Mouse (Mus musculus) 3134 (cell line): Measurements from ENCODE around the gene Saal1.
"Not testable (repeated sequence)": the region's sequence is repeated elsewhere in the genome, so short reads cannot be mapped to it uniquely, and the experiment has no call there.

ENCODE experiments used
- DNase-seq: peaks from one replicate; pipeline ENCODE4 v3.0.0-alpha.2; 2011; ENCODE audit warnings: low spot score; ENCODE audit not compliant: insufficient read length; ENCODE audit errors: extremely low read depth

Saal1 gene

DNA sequence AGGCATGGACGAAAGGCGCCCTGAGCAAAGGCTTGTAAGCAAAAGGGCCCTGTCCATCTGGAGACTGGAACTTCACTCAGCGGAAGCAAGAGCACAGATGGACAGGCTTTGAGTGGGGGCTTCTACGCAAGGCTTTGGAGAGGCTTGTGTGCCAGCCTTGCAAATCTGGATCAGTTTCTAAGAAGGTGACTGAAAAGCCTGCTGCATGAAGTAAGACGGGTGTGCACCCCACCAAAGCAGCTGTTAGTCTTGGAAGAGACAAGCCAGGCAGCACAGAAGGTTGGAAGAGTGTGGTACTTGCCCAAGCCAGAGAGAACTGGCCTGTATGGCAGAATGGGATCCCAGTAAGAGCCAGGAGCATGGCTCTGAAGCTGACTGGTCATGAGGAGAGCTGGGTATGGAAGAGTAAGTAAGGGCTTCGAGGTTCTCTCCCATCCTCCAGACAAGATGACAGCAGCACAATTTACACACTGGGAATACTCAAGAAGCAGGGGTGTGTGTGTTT is 9.9 kb downstream of the Saal1 start:
- no peak for DNase-seq

DNA sequence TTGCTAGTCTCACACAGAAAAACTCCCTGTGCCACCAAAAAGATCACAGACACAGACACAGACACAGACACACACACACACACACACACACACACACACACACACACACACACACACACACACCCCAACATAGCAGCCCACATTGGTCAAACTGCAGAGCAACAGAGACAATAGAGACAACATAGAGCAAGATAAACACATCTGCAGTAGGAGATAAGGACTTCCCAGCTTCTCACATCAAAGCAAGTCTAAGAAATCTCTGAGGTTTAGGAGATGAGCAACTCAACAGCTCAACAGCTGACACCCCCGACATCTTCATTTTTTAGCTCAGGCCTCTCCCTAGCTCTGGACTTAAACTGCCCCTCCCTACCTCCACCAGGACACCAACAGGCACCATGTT is 13.7 kb downstream of the Saal1 start:
- DNase-seq = no peak

DNA sequence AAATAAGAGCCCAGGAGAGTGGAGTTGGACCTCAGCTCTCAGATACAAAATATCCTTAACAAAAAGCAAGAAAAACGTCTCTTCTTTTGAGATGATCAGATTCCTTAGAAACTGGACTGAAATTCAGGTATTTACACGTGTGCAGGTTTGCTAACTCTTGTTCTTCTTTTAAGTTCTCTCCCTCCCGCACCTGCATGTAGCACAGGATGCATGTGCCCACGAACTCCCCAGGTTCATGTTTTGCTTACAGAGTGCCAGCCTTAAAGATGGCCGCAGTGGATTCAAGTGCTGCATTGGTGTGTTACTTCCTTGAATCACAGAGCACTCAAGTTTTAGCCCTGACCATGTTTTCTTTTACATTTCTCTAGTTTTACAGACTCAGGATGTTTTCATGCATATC is 23.7 kb downstream of the Saal1 start:
- no peak for DNase-seq

DNA sequence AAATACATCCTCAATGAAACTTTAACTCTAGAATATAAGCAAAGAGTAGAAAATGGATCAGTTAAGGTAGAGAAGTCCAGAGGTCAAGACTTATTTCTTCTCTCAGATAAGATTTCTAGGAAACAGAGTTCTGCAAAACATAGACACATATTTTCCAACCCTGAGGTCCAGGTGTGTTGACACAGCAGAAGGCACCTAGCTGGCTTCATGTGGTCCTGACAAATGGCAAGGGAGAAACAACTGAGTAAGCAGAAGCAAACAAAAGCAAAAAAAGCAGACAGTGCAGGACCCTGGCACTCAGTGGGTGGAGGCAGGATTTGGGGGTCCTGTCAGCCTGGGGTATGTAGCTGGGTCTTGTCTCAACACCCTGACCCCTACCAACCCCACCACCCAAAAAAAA is 29.7 kb downstream of the Saal1 start:
- no peak for DNase-seq

DNA sequence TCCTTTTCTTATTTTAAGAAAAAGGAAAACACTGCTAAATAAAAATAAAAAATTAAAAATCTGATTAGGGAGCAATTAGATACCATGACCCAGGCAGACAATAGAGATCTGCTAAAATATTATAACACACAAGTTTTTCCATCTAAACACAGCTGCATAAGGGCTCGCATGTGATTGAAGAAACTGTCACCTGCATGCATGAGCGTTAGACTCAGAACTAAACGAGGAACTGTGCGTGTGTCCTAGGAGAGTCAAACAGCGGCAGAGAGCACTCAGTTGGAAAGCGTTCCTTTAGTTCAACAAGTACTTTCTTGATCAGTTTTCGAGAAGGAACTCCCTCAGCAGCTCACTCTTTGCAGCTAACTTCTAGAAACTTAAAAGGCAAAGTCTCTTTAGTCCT is 31.4 kb downstream of the Saal1 start:
- DNase-seq = not testable (repeated sequence)

DNA sequence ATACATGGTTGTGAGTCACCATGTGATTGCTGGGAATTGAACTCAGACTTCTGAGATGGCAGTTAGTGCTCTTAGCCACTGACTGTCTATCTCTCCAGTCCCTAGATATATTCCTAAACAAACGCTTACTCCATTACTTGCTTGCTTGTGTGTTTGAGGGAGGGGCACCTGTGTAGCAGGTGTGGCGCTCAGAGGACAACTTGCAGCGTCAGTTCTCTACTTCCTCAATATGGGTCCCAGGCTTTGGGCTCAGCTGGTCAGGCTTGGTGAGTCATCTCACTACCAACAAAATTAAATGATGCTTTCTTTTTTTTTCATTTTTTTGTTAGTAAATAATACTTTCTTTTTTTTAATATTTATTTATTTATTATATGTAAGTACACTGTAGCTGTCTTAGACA is 32.1 kb downstream of the Saal1 start:
- no peak for DNase-seq

DNA sequence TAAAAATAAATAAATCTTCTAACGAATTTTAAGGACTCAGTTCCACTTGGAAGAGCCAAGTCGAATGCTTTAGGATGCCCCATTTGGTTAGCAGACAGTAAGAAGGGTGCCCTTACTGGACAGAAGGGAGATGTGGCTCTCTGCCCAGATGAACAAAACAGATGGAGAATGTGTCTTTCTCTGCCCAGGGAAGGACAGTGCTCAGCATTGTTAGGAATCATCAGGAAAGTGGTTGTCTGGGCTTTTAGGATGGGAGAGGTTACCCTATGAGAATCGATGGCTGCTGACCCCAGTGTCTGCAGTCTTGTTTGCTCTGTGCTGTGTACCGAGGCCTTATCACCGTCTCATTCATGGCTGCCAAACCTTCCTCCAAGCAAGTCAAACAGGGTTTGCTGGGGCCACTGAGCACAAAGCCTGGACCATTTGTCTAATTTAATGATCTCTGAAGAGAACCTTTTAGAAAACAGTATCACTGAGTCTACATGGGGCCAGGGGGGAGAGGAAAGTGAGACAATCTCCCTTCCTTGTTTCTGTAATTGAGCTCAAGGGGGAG is 33.6 kb downstream of the Saal1 start:
- no peak for DNase-seq

DNA sequence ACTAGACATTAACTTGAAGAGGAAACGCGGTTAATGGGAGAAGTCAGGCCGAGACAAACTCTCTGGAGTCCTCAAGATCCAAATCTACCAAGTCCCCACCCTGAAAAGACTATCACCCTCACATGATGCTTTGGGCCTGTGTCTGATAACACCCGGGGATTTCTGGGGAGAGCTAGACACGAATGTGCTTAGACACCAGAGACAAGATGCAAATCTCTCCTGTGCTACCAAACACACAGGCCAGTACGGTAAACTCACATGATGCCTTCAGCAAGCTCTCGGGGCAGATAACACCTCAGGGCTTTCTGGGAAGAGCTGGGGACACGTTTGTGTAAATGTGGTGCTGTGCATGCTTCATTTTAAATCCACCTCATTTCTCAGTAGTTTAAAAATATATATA is 34.6 kb downstream of the Saal1 start:
- DNase-seq = no peak

DNA sequence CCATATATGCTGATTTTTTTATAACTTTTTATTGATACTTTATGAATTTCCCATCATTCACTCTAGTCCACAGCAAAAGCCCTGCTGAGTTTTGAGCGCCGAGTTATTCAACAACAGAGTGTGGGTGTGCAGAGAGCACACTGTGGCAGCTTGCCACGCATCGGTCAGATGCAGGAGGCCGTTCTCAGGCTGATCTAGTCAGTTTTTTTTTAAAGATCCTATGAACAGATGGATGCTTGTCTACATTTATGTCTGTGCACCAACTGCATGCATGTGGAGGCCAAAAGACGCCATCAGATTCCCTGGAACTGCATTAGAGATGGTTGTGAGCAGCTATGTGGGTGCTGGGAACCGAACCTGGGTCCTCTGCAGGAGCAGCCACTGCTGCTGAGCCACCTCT is 35.4 kb downstream of the Saal1 start:
- no peak for DNase-seq

DNA sequence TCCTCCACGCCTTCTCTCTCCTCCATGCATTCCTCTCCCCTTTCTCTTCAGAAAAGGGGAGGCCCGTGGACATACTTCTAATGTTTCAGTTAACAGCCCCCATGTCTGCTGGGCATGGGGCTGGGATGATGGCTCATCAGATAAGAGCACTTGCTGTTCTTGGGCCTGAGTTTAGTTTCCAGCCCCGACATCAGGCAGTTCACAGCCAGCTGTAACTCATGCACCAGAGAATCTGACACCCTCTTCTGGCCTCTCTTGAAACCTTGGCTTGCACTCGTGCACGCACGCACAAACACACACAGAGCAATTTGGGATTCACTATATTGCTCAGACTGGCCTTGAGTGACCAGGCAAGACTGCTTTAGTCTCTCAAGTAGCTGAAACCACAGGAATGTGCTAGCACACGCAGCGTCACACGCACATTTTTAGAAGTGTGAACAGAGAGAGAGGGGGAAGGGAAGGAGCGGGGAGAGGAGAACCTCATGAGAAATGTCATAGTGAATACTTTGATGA is 38.3 kb downstream of the Saal1 start, which contains the start of gene Tph1:
Gene Tph1, minus strand, starts transcription at position 378 of the 513 bp plus-strand sequence.
- peak; percentile 32 for DNase-seq

DNA sequence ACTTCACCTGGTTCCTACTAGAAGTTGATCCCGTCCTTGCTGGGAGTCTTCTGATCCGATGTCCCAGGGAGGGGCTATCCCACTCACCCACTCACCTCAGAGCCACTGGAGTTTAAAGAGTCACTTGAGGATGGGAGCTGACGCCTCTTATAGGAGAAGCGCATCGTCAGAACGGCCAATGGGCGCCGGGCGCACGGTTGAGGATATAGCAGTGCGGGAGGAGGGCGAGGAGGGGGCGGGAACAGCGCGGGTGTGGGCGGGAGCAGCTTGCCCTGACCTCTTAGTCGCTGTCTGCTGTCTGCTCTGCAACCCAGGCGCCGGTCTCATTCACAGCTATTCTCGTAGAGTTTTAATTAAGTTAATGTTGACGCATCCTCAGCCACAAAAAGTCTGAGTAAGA is 43.2 kb downstream of the Saal1 start:
- DNase-seq = no peak

DNA sequence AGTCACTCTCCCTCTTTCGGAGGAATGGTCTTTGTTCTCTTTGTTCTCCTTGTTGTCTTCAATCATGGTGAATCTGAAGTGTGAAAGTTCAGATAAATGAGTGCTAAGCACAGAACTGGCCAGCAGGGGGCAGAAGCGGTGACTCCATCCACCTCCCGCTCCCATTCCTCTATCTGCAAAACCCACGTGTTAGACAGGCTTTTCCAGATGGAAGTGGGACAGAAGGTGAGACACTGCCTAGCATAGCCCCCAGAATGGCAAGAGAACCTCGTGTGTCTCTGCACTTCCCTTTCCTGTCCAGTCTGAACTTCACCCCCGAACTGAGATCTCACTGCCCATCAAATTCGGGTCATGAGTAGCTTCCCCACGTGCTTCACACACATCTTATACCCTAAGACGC is 45.2 kb downstream of the Saal1 start:
- peak; percentile 15 for DNase-seq

DNA sequence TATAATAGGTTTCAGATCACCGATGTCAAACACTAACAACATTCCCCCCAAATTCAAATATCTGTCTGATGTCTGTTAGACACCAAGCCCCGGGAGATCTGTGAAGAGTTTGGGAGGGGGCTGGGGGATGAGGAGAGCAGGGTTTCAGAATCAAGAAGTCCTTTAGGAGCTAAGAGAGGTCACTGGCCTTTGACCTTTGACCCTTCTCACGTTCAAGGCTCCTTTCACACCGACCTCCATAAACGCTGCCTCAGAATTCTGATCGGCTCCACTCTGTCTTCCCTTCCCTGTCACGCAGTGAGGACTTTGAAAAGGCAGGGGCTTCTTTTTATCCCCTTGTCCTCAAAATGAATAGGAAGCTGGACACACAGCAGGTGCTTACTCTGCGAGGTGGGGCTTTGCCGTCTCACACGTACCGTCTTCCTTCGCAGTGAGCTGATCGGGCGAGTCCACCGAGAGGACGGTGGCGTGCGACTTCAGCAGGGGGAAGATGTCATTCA is 48.8 kb downstream of the Saal1 start:
- DNase-seq = no peak

DNA sequence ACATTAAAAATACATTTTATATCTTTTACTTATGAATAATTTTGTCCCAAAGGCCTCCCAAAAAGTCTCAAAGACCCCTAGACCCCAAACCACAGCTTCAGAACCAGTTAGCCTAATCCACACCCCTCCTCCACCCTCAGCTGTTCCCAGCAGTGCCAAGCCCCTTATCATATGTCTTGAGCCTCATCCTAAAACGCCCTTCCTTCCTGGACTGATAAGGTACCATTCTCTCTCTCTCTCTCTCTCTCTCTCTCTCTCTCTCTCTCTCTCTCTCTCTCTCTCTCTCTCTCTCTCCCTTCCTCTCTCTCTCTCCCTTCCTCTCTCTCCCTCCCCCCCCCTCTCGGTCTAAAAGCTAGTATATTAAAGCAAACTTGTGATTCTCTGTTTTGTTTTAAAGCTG is 58.2 kb downstream of the Saal1 start:
- no peak for DNase-seq

DNA sequence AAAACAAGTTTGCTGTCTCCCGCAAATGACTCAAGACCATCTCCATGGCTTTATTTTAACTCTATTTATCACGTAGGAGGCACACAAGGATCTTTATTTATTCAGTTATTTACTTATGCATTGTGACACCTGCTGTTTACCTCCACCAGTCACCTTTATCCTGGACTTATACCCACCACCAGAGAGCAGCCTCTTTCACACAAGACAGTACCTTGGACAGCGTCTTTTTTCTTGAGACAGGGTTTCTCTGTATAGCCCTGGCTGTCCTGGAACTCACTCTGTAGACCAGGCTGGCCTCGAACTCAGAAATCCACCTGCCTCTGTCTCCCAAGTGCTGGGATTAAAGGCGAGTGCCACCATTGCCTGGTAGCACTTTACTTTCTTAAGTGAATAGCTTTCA is 60.2 kb downstream of the Saal1 start:
- not testable (repeated sequence) for DNase-seq

DNA sequence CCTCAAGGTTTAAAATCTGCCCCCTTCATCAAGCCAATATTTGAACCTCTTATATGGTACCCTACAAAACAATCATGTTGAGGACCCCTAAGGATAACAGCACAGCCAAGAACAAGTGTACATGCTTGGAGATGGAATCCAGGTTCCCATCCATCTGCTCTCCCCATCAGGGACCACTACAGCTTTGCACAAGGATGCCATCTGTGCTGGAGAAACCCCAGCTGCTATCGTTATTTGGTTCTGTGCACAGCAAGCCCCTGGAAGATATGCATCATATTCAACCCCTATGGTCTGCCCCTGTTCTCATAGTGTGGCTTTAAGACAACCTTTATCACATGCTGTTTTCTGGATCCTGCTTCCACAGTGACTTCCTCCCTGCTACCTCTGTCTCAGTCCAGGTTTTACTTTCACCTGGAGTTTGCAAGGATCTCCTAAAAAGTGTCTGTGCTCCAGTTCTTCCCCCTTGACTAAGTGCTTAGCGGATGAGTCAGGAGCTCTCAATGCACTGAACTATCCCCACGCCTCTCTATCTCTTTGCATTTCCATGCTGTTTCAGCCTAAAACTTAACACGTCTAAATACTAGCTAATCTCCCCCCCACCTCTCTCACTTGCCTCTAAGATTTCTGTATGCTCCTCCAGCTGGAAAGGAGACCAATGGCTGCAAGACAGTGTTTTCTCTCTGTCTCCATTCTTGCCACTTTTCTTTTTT is 61.9 kb downstream of the Saal1 start:
- DNase-seq = no peak

DNA sequence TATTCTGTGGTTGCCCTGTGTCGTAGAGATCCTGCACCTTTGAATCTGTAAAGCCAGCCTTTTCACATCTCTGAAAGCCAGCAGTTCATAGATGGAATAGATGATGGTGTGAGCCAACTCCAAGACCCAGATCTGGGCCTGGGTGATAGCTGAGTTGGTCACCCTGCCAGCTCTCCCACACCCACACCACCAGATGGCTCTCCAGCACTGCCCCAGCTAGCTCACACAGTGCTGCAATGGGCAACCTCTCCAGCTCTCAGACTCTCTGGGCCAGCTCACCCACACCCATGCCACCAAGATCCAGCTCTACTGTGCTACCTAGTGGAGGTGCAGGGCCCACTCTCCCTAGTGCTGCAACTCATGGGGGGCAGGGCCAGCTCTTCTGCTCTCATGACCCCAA is 67.3 kb downstream of the Saal1 start:
- DNase-seq = no peak

DNA sequence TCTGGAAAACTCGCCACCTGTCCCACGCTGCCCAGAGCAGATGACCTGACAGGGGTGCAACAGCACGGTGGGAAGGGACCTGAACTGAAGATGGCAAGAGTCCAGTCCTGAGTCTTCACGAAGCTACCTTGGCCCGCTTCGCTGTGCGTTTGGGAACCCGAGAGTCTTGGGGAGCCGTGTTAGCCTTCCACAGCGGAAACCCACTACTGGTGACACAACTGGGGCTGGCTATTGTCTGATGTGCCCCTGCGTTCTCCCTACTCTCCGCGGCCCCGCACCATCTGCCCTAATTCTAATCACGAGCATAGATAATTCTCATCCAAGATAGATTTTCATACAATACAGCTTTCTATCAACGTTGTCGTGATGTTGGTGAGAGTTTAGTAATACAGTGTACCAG is 70.4 kb downstream of the Saal1 start:
- DNase-seq = no peak

DNA sequence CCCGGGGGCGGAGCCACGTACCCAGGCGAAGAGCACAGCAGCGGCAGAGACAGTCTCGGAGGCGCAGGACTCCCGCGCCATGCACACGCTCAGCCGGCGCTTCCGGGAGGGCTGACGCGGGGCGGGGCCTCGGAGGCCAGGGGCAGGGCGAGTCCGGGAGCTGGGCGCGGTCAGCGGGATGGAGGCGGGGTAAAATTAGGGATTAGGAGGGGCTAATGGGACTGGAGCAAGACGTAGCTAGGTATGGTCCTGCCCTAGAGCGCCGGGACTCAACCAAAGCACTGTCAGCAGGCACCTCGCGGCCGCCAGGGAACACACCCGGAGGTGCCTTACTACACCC is 70.8 kb downstream of the Saal1 start, which contains the start of gene Sergef:
Gene Sergef, minus strand, starts transcription at position 116 of the 340 bp plus-strand sequence.
- DNase-seq = peak; percentile 92

DNA sequence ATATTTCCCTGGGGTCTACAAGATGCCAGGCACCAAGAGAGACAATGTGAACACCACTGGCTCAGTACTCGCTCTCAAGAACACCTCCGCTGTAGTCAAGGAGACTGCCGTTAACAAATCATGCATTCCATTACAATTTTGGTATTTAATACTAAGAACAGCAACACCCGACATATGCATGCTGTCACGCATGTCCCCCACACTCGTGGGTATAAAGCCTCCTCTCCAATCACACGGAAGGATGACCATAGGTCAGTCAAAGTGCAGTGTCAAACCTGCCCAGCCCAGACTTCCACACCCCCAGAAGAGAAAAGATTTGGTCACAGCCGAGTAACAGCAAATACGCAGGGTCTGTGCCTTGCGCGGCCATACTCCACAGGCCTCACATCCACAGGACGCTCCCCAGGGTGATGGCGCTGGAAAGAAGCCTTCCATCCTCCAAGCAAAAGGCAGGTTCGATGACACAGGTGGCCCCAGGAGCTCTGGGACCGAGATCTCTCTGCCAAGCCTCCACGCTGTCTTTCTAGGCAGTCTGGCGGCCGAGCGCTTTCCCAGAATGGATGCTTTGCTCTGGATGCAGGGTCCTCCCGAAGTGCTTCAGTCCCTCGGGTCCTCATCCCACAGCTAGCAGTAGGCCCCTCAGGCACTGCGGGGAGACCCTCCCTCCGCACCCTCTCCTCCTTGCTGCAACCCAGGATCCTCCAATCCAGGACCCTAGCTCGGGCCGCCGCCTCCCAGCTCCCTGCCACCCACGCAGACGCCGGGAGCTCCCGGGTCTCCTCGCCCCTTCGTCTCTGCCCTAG is 71.4 kb downstream of the Saal1 start:
- DNase-seq = no peak
